Mouse (Mus musculus): ENCODE measurements around the gene Ric1. TPM values are rescaled to one million over a fixed set of nuclear protein-coding genes. Genes with fewer than 3 reads are reported as not detected.

Ric1 gene
- total RNA-seq, 2 experiments from 2014 or later, result 38.7 to 47.3 TPM

DNA sequence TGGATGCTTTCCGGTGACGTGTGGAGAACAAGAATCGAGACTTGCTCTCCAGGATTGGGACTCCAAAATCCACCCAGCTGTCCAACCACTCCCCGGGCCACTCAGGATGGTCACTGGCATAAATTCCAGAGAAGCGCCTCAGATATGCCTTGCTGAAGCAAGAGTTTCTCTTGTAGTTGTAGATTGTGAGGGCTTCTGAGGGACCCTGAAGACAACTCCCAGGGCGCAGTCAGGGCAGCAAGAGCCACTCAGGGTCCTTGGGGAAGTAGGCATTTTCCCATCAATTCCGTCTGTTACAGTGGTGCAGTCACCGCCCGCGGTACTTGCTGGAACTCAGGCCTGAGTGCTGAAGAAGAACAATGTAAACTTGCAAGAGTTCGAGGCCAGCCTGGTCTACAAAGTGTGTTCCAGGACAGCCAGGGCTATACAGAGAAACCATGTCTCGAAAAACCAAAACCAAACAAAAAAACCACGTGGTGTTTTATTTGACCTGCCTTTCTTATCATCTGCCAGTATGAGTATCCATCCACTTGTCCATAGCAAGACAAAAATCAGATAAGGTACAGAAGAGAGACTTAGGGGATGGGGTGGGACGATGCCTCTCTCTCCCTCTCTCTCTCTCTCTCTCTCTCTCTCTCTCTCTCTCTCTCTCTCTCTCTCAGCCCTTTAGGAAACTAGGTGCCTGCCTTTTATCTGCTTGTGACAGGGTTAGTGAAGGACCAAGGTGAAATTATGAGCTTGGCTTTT, 34.6 kb upstream of the Ric1 start:
- DNase-seq (ENCODE audit: low spot score in 2 of 2), result no peak
- Histone ChIP-seq H3K27ac (no peak overlapping the region), H3K4me3 (no peak overlapping the region)
- no peak for TF ChIP-seq CTCF (conservative IDR thresholded peaks at IDR 0.05)

DNA sequence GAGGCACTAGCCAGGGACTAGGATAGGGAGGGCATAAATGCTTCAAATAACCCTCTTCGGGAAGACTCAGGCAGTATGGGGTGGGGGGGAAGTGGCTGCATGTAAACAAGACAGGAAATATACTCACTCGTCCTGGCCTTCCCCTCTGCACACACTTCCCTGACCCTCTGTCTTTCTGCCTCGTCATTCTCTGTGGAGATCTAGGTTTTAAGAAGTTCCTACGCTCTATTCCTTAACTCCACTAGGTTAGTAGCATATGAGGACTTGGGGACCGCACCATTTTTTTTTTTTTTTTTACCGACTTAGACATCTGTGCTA, 34.0 kb upstream of the Ric1 start:
- no peak for DNase-seq (ENCODE audit: low spot score in 2 of 2)
- TF ChIP-seq CTCF (conservative IDR thresholded peaks at IDR 0.05), result no peak
- H3K27ac ChIP-seq, result no peak overlapping the region
- no peak overlapping the region for H3K4me3 ChIP-seq

DNA sequence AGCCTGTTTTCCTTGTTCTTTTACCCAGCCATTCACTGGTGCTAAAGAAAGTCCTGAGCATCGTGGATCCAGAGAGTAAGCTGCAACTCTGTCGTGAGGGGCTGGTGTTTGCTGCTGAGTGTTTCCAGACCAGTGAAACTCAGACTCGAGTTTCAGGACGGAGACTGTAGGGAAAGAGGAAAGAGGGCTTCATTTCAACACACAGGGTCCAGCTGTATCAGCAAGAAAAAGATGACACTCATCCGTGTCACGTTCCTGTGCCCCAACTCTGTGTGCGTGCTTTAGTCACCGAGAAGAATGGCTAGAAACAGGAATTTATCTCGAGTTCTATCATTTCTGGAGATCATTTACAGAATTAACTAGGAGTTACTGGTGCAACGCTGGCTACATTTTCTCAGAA, 33.7 kb upstream of the Ric1 start:
- Histone ChIP-seq H3K27ac (no peak overlapping the region), H3K4me3 (no peak overlapping the region)
- no peak for DNase-seq (ENCODE audit: low spot score in 2 of 2)
- TF ChIP-seq CTCF (conservative IDR thresholded peaks at IDR 0.05), result no peak

DNA sequence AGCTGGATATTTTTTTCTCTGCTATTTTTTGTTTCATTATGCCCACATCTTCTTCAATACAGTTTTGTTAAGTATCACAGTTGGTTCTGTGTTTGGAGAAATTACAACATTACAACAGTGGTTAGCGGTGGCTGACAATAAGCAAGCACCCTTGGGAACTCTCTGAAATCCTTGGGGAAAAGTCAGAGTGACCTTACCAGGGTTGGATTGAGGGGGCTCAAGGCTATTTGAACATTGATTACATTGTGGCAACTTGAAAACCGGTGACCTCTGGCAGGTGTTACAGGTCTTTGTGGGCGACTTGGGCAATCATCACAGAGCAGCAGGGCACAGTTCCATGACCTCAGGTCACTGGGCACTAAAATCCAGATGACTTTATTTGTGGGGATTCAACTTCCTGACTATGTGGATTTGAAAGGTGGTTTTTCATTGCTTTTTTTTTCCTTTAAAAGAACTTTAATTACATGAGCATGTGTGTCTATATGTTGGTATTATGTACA, 32.2 kb upstream of the Ric1 start:
- Histone ChIP-seq H3K27ac (no peak overlapping the region), H3K4me3 (no peak overlapping the region)
- TF ChIP-seq CTCF (conservative IDR thresholded peaks at IDR 0.05), result no peak
- no peak for DNase-seq (ENCODE audit: low spot score in 2 of 2)

GRCm38 (mm10) chr19:29491467-29491866, 30.6 kb upstream of the Ric1 start:
- DNase-seq (ENCODE audit: low spot score in 2 of 2), result no peak
- H3K4me3 ChIP-seq, result no peak overlapping the region

DNA sequence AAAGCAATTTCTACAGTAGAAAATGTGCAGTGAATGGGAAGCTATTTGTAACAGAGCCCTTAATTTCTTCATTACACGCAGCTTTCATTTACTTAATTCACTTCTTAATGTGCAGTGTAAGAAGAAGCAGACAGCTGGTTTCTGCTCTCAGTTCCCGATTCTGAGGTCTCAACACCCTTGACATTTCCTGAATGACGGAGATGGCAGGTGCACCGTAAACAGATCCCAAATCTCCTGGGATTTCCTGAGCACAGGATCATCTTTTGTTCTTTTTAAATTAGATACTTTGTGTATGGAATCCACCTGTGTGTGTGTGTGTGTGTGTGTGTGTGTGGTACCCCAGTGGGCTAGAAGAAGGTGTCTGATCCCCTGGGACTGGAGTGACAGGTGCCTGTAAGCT, 27.6 kb upstream of the Ric1 start:
- DNase-seq (ENCODE audit: low spot score in 2 of 2), result no peak
- Histone ChIP-seq H3K4me3 (no peak overlapping the region), H3K27ac (no peak overlapping the region)
- TF ChIP-seq CTCF (conservative IDR thresholded peaks at IDR 0.05), result no peak

More at GRCm38 (mm10) chr19:29491467-29491866, 30.6 kb upstream of the Ric1 start:
- no peak overlapping the region for H3K27ac ChIP-seq
- TF ChIP-seq CTCF (conservative IDR thresholded peaks at IDR 0.05), result no peak

GRCm38 (mm10) chr19:29496001-29496597, 26.0 kb upstream of the Ric1 start:
- Histone ChIP-seq H3K4me3 (no peak overlapping the region), H3K27ac (no peak overlapping the region)
- no peak for DNase-seq (ENCODE audit: low spot score in 2 of 2)
- TF ChIP-seq CTCF (conservative IDR thresholded peaks at IDR 0.05), result no peak

GRCm38 (mm10) chr19:29496786-29497557, 25.1 kb upstream of the Ric1 start:
- H3K4me3 ChIP-seq, result no peak overlapping the region
- H3K27ac ChIP-seq, result no peak overlapping the region
- no peak for TF ChIP-seq CTCF (conservative IDR thresholded peaks at IDR 0.05)
- DNase-seq (ENCODE audit: low spot score in 2 of 2), result no peak

GRCm38 (mm10) chr19:29497874-29498273, 24.2 kb upstream of the Ric1 start:
- H3K4me3 ChIP-seq, result no peak overlapping the region
- no peak for DNase-seq (ENCODE audit: low spot score in 2 of 2)
- TF ChIP-seq CTCF (conservative IDR thresholded peaks at IDR 0.05), result no peak
- H3K27ac ChIP-seq, result no peak overlapping the region

DNA sequence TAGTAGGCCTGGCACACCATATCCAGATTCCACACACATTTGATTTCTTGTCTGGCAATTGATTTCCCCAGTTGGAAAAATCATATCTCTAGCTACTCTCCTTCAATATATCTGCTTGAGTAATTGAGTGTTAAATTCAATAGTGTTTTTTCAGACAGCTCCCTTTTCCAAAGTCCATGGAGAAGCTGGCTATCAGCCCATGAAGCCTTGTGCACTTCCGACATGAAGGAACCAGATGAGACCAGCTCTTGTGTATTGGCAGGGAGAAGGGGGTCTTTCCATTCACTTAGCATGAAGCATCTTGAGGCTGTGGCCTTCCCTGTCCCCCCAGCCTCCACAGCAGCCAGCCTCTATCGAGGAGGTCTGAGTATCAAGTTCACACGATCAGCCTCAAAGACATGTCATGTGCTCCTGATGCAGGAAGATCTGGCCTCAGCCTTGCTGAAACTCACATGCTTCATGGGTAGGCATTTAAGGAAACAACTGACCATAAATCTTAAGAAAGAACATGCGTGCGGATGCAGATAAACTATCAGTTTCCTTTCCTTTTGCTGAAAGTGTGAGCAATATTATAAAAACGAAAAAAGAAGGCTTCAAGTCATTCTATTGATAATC, 23.1 kb upstream of the Ric1 start:
- no peak for DNase-seq (ENCODE audit: low spot score in 2 of 2)

DNA sequence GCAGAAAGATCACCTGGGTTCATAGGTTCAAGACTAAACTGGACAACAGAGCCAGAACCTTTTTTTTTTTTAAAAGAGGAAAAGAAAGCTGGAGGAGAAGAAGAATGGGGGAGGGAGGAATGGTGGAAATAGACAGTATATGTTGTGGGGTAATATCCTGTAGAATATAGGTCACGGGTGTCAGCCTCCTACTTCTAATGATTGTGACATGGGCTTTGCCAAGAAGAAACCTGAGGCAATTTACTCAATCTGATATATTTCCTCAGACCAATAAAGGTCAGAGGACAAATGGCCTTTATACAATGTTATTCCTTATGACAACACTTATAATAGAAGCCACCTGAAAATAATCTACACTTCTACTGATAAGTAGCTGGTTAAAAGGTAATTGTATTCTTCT, 21.7 kb upstream of the Ric1 start:
- Histone ChIP-seq H3K27ac (no peak overlapping the region), H3K4me3 (no peak overlapping the region)
- no peak for TF ChIP-seq CTCF (conservative IDR thresholded peaks at IDR 0.05)
- DNase-seq (ENCODE audit: low spot score in 2 of 2), result no peak

More for the DNA sequence above, 23.1 kb upstream of the Ric1 start:
- no peak overlapping the region for H3K4me3 ChIP-seq
- no peak overlapping the region for H3K27ac ChIP-seq
- TF ChIP-seq CTCF (conservative IDR thresholded peaks at IDR 0.05), result no peak

GRCm38 (mm10) chr19:29501106-29501505, 21.0 kb upstream of the Ric1 start:
- Histone ChIP-seq H3K27ac (peak overlapping the region; percentile 2; the same call in 1 of the 2 replicates), H3K4me3 (peak overlapping the region; percentile 41)
- peak in 1 of 2 experiments; percentile 28 for DNase-seq (ENCODE audit: low spot score in 2 of 2)
- TF ChIP-seq CTCF (conservative IDR thresholded peaks at IDR 0.05), result no peak

DNA sequence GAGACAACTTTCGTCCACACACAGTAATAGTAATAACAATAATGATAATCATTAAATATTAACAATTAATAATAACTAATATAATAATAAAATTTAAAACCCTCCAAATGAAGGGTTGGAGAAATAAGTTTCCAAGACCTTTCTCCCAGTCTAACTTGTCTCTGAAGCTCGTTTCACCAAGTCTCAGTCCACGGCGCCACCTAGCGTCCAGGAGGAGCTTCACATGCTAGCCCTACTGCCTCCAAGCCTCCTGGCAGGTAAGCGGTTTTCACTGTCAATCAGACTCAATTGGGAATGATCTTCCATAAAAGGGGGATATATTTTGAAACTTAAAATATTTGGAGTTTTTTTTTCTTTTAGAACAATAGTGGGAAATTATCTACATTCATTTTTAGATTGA, 20.6 kb upstream of the Ric1 start:
- TF ChIP-seq CTCF (conservative IDR thresholded peaks at IDR 0.05), result peak; percentile 81
- DNase-seq (ENCODE audit: low spot score in 2 of 2), result peak; percentile 77 to 84
- Histone ChIP-seq H3K27ac (peak overlapping the region; percentile 2; the same call in 1 of the 2 replicates), H3K4me3 (peak overlapping the region; percentile 41)
